Mouse (Mus musculus) adrenal gland, postnatal 14 days (tissue): Measurements from ENCODE around the gene Serpina3k. TPM values are rescaled to one million over a fixed set of nuclear protein-coding genes. Genes with fewer than 3 reads are reported as not detected.
"Not testable (repeated sequence)": the region's sequence is repeated elsewhere in the genome, so short reads cannot be mapped to it uniquely, and the experiment has no call there.

Experiments used
- DNase-seq: peaks from one replicate; pipeline ENCODE4 v3.0.0; 2021; ENCODE audit warnings: mixed read lengths
- total RNA-seq: library from RNA; stranded (reverse); gene quantifications from 2 replicates; pipeline ENCODE4 v1.2.3, GENCODE M21; 2021

Serpina3k gene
- total RNA-seq, 1 experiment from 2014 or later, result 379 TPM

- DNase-seq, result no peak
These were observed 50.2 kb downstream of the Serpina3k start for GRCm38 (mm10) chr12:104388477-104388876.

- DNase-seq, result not testable (repeated sequence)
These were observed 52.8 kb downstream of the Serpina3k start for GRCm38 (mm10) chr12:104391057-104391456.

Other genes with a start within 250 kb of the Serpina3k start
- gene Serpina5, start 237.4 kb upstream of the Serpina3k start, total RNA-seq, result 0.30 TPM in 1 of 2 replicates, not detected in the other
- not detected in 2 replicates for gene Serpina3a, start 225.8 kb upstream of the Serpina3k start, total RNA-seq
- gene Serpina3b, start 210.5 kb upstream of the Serpina3k start, total RNA-seq, result 0.33 TPM in 1 of 2 replicates, not detected in the other
- gene Serpina3c, start 184.6 kb upstream of the Serpina3k start, total RNA-seq, result 10.7 and 12.5 TPM in 2 replicates
- 0.67 and 2.2 TPM in 2 replicates for gene Serpina3f, start 123.9 kb upstream of the Serpina3k start, total RNA-seq
- gene Serpina3g, start 102.2 kb upstream of the Serpina3k start, total RNA-seq, result 5.2 and 20.1 TPM in 2 replicates
- 0.78 and 1.7 TPM in 2 replicates for gene Serpina3i, start 75.4 kb upstream of the Serpina3k start, total RNA-seq
- gene Serpina3j, start 23.9 kb upstream of the Serpina3k start, total RNA-seq, result not detected in 2 replicates
- gene Serpina3m, start within 50 bp of the Serpina3k start, total RNA-seq, result 4.9 and 70.0 TPM in 2 replicates
- gene Serpina3n, start 68.2 kb downstream of the Serpina3k start, total RNA-seq, result 14.5 and 67.3 TPM in 2 replicates
- not detected in 2 replicates for gene Gsc, start 134.8 kb downstream of the Serpina3k start, total RNA-seq